Mouse (Mus musculus) right cerebral cortex, adult 2 months (tissue): ENCODE measurements around the gene Caap1.

Experiments used
- DNase-seq, 2 experiments: peaks; one replicate each; pipeline ENCODE4 v3.0.0; 2021 to 2022; ENCODE audit warnings: low spot score in 2 of 2

Caap1 gene

GRCm38 (mm10) chr4:94556265-94557054 lies at the start of gene Caap1, which contains the start of gene Gm10306:
Gene Caap1, minus strand, starts transcription at chr4:94556796.
Gene Gm10306, plus strand, starts transcription at chr4:94556546.
- DNase-seq = peak; percentile 94

GRCm38 (mm10) chr4:94605591-94605990 lies 49.0 kb upstream of the Caap1 start:
- DNase-seq = no peak

- no peak for DNase-seq
These were observed 47.9 kb upstream of the Caap1 start for GRCm38 (mm10) chr4:94604452-94605019.

- peak; percentile 95 to 97 for DNase-seq
These were observed 46.5 kb upstream of the Caap1 start, which contains the start of gene Plaa for GRCm38 (mm10) chr4:94603031-94603629. Gene Plaa, minus strand, starts transcription at chr4:94603244.

GRCm38 (mm10) chr4:94602496-94603030 lies 46.0 kb upstream of the Caap1 start:
- no peak for DNase-seq

- no peak for DNase-seq
These were observed 44.8 kb upstream of the Caap1 start for GRCm38 (mm10) chr4:94601395-94601794.

- no peak for DNase-seq
These were observed 36.1 kb upstream of the Caap1 start for GRCm38 (mm10) chr4:94592709-94593108.

- no peak for DNase-seq
These were observed 35.3 kb upstream of the Caap1 start for GRCm38 (mm10) chr4:94591765-94592381.

GRCm38 (mm10) chr4:94572677-94573076 lies 16.1 kb upstream of the Caap1 start:
- no peak for DNase-seq

GRCm38 (mm10) chr4:94564297-94564696 lies 7.7 kb upstream of the Caap1 start:
- DNase-seq = no peak

- DNase-seq = no peak
These were observed 5.5 kb upstream of the Caap1 start for GRCm38 (mm10) chr4:94561954-94562648.

- no peak for DNase-seq
These were observed 3.7 kb upstream of the Caap1 start for GRCm38 (mm10) chr4:94560316-94560715.

GRCm38 (mm10) chr4:94559266-94559665 lies 2.7 kb upstream of the Caap1 start:
- DNase-seq = no peak

- DNase-seq = no peak
These were observed 549 bp upstream of the Caap1 start for GRCm38 (mm10) chr4:94557145-94557544.

- no peak for DNase-seq
These were observed 1.6 kb downstream of the Caap1 start for GRCm38 (mm10) chr4:94554955-94555494.

GRCm38 (mm10) chr4:94544321-94544720 lies 12.3 kb downstream of the Caap1 start:
- DNase-seq = no peak

- no peak for DNase-seq
These were observed 13.6 kb downstream of the Caap1 start for GRCm38 (mm10) chr4:94543041-94543440.

GRCm38 (mm10) chr4:94533205-94533604 lies 23.4 kb downstream of the Caap1 start:
- no peak for DNase-seq

GRCm38 (mm10) chr4:94529448-94529847 lies 27.1 kb downstream of the Caap1 start:
- no peak for DNase-seq

GRCm38 (mm10) chr4:94523321-94523720 lies 33.3 kb downstream of the Caap1 start:
- no peak for DNase-seq

GRCm38 (mm10) chr4:94517631-94518030 lies 39.0 kb downstream of the Caap1 start:
- peak; percentile 47 to 65 for DNase-seq
